Mouse (Mus musculus): ENCODE data around the gene Asap2.

- TF ChIP-seq CTCF (conservative IDR thresholded peaks at IDR 0.05; ENCODE audit: low read length) (no peak), NANOG (IDR thresholded peaks at IDR 0.05; ENCODE audit: borderline replicate concordance, low read length) (no peak), POU5F1 (IDR thresholded peaks at IDR 0.05; ENCODE audit: borderline replicate concordance, low read length) (no peak)
Measured at GRCm38 (mm10) chr12:21315923-21316868, 325.9 kb downstream of the Asap2 start, which contains the start of gene Iah1.

All from E14TG2a.4 (cell line).